Mouse (Mus musculus): ENCODE measurements around the gene Usp29.

Gene Usp29

GRCm38 (mm10) chr7:6816706-6817376 is 86.5 kb downstream of the Usp29 start:
- DNase-seq (ENCODE audit: low read depth): no peak

GRCm38 (mm10) chr7:6820296-6820695 is 89.9 kb downstream of the Usp29 start:
- no peak for DNase-seq (ENCODE audit: low read depth)

- DNase-seq (ENCODE audit: low read depth): no peak
Observed at GRCm38 (mm10) chr7:6822633-6823032, 92.3 kb downstream of the Usp29 start.

GRCm38 (mm10) chr7:6823673-6824072 is 93.3 kb downstream of the Usp29 start:
- DNase-seq (ENCODE audit: low read depth): no peak

GRCm38 (mm10) chr7:6825966-6826647 is 95.7 kb downstream of the Usp29 start:
- DNase-seq (ENCODE audit: low read depth): no peak

GRCm38 (mm10) chr7:6829148-6829547 is 98.8 kb downstream of the Usp29 start:
- no peak for DNase-seq (ENCODE audit: low read depth)

GRCm38 (mm10) chr7:6834950-6835349 is 104.6 kb downstream of the Usp29 start:
- no peak for DNase-seq (ENCODE audit: low read depth)

GRCm38 (mm10) chr7:6835351-6835750 is 105.0 kb downstream of the Usp29 start:
- no peak for DNase-seq (ENCODE audit: low read depth)

GRCm38 (mm10) chr7:6837297-6837925 is 107.0 kb downstream of the Usp29 start:
- no peak for DNase-seq (ENCODE audit: low read depth)

GRCm38 (mm10) chr7:6837926-6838554 is 107.7 kb downstream of the Usp29 start:
- DNase-seq (ENCODE audit: low read depth): no peak

- no peak for DNase-seq (ENCODE audit: low read depth)
Observed at GRCm38 (mm10) chr7:6840860-6841259, 110.5 kb downstream of the Usp29 start.

- DNase-seq (ENCODE audit: low read depth): no peak
Observed at GRCm38 (mm10) chr7:6849495-6849894, 119.1 kb downstream of the Usp29 start.

- DNase-seq (ENCODE audit: low read depth): no peak
Observed at GRCm38 (mm10) chr7:6850321-6850720, 119.9 kb downstream of the Usp29 start.

GRCm38 (mm10) chr7:6851256-6851655 is 120.9 kb downstream of the Usp29 start:
- no peak for DNase-seq (ENCODE audit: low read depth)

GRCm38 (mm10) chr7:6851717-6852503 is 121.5 kb downstream of the Usp29 start:
- no peak for DNase-seq (ENCODE audit: low read depth)

- DNase-seq (ENCODE audit: low read depth): no peak
Observed at GRCm38 (mm10) chr7:6855613-6856405, 125.4 kb downstream of the Usp29 start.

- no peak for DNase-seq (ENCODE audit: low read depth)
Observed at GRCm38 (mm10) chr7:6858694-6859270, 128.4 kb downstream of the Usp29 start.

GRCm38 (mm10) chr7:6860689-6861088 is 130.3 kb downstream of the Usp29 start:
- DNase-seq (ENCODE audit: low read depth): no peak

GRCm38 (mm10) chr7:6866351-6866750 is 136.0 kb downstream of the Usp29 start:
- no peak for DNase-seq (ENCODE audit: low read depth)

GRCm38 (mm10) chr7:6868831-6869230 is 138.5 kb downstream of the Usp29 start:
- DNase-seq (ENCODE audit: low read depth): no peak

- DNase-seq (ENCODE audit: low read depth): no peak
Observed at GRCm38 (mm10) chr7:6869556-6869955, 139.2 kb downstream of the Usp29 start.

All from c-Kit-positive CD71-negative TER-119-negative erythroid progenitor cells, embryonic 14.5 days (primary cell).